Mouse (Mus musculus) layer of hippocampus, postnatal 14 days (tissue): ENCODE data around the gene Abraxas1. TPM values are rescaled to one million over a fixed set of nuclear protein-coding genes. Genes with fewer than 3 reads are reported as not detected.

Experiments
- DNase-seq, 2 experiments: peaks; one replicate each; pipeline ENCODE4 v3.0.0; 2021 to 2022; ENCODE audit warnings: low spot score in 2 of 2, mixed read lengths in 1 of 2
- total RNA-seq, 2 experiments: library from RNA; stranded (reverse); gene quantifications; 2 replicates each; pipeline ENCODE4 v1.2.3; 2021

The Abraxas1 gene
- total RNA-seq, 2 experiments from 2014 or later = 6.4 to 7.5 TPM

GRCm38 (mm10) chr5:100825975-100826374 lies 5.2 kb upstream of the Abraxas1 start:
- no peak for DNase-seq

- DNase-seq = no peak
Measured at GRCm38 (mm10) chr5:100822826-100823225, 2.1 kb upstream of the Abraxas1 start.

DNA sequence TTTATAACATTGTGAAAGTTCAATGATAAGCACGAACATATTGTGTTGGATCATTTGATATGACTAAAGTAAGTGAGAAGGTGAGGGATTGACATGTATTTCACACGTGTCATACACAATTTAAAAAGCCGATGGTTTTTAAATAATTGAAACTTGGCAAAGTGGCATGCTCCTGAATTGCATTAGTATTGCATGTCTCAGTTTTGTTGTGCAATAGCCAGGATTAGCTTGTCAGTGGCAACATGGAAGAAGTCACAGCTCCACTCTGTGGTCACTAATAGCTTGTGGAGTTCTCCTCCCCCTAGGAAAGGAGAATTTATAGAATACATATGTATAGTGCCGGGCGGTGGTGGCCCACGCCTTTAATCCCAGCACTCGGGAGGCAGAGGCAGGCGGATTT lies 610 bp upstream of the Abraxas1 start:
- DNase-seq = no peak

DNA sequence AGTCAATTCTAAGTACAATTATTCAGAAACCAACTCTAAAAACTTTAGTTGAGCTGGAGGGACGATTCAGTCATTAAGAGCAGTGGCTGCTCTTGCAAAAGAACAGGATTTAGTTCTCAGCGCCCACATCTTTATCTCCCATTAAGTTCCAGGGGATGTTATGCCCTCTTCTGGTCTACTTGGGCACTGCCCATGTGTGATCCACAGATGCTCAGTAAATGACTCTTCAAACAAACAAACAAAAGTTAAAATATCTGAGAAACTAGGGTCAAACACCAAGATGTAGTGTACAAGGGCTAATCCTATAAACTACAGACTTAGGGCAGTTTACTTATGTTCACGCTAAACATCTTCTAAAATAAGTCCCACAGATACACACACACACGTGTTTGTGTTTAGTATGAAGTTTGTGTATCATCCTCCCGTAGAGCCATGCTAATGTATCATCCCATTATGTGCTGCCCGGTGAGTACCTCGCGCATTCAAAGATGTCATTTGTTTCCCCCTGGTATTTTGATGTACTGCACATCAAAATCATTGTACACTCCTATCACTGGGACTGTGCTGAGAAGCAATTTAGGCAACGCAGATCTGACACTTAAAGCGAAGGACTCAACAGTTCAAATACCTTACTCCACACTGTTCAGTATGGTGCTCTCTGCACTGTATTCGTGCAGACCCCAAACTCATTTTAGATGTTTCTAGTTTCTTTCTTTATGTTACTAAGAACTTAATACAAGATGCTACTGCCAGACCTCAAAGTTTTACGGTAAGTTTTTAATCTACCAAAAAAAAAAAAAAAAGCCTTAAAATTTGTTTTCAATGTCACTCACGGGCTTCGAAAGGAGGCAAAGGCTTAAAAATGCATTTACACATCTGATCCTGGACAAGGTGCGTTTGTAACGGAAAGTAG lies 941 bp downstream of the Abraxas1 start:
- DNase-seq = no peak

DNA sequence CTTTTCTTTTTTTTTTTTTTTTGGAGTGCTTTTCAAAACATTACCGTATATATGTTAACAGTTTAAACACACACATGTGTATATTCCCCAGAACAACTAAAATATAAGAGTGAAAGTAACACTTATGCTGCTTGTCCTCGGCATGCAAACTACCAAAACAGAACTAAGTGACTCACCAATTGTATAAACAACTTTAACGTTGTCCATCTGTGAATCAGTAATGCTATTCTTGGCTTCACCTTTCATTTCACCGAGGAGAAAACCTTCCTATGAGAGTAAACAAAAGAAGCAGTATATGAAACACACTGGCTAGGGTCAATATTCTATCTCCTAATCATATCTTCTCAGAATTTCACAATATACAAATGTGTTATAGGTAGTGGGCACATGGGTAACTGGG lies 2.4 kb downstream of the Abraxas1 start:
- DNase-seq = no peak

GRCm38 (mm10) chr5:100798165-100798860 lies 22.5 kb downstream of the Abraxas1 start, which contains the start of the genes Helq and Mrps18c:
Gene Helq, minus strand, starts transcription at chr5:100798598.
Gene Mrps18c, plus strand, starts transcription at chr5:100798627.
- peak; percentile 91 to 95 for DNase-seq

GRCm38 (mm10) chr5:100794084-100794483 lies 26.7 kb downstream of the Abraxas1 start:
- DNase-seq = no peak

DNA sequence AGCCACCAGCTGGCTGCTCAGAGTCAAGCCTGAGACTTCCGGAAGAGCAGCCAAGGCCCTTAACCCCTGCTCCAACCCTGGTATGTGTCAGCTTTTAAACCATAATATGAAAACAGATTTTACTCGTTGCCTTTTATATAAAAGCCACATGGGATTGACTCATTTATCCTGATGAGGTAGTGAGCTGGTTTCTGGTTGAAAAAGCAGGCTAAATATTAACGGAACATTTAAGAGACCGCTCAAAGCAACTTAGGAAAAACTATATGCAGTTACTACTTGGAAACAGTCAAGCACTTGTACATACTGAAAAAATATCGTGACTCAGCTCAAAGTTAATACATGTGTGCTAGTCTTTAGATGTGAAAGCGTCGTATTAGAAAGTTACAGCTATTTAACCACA lies 28.5 kb downstream of the Abraxas1 start:
- no peak for DNase-seq

DNA sequence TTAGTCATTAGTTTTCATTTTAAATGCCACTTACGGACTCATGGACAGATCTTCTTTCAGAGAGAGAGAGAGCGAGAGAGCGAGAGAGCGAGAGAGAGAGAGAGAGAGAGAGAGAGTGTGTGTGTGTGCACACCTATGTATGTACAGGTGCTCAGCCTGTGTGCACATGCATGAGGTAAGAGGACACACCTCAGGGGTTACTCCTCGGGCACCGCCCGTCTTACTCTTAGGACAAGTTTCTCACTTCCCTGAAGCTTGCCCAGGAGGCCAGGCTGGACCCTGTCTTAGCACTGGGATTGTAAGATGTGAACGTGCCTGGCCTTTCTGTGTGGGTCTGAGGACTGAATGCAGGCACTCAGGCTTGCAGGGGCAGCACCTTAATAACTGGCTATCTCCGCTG lies 33.2 kb downstream of the Abraxas1 start:
- DNase-seq = no peak

GRCm38 (mm10) chr5:100779002-100779401 lies 41.8 kb downstream of the Abraxas1 start:
- DNase-seq = no peak

DNA sequence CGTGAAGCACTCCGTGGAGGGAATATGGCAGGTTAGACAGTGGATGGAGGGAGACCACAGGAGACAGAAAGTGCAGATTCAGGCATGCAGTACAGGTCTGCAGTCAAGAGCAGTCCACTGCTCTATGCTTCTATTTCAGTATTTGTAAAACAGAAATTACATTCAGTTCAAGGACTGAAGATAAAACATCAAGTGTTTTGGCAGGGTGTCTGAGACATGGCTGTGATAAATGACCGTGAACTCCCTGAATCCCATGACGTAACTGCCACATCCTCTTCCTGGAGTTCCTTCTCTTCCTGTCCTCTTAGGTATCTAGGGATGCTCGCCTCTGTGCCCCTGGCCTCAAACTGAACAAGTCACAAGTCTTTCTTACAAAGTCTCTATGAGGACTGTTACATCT lies 43.9 kb downstream of the Abraxas1 start:
- no peak for DNase-seq

GRCm38 (mm10) chr5:100775778-100776404 lies 44.9 kb downstream of the Abraxas1 start:
- no peak for DNase-seq

- no peak for DNase-seq
Measured at GRCm38 (mm10) chr5:100771575-100771974, 49.2 kb downstream of the Abraxas1 start.

- DNase-seq = no peak
Measured at GRCm38 (mm10) chr5:100766026-100766425, 54.7 kb downstream of the Abraxas1 start.

GRCm38 (mm10) chr5:100761736-100762135 lies 59.0 kb downstream of the Abraxas1 start:
- DNase-seq = no peak

- no peak for DNase-seq
Measured at GRCm38 (mm10) chr5:100760049-100760663, 60.6 kb downstream of the Abraxas1 start.

- no peak for DNase-seq
Measured at GRCm38 (mm10) chr5:100758121-100758520, 62.6 kb downstream of the Abraxas1 start.
